Mouse (Mus musculus) ES-E14 (cell line): ENCODE measurements around the gene Kif19a. TPM values are rescaled to one million over a fixed set of nuclear protein-coding genes. Genes with fewer than 3 reads are reported as not detected.

Source experiments
- DNase-seq: peaks from one replicate; pipeline ENCODE4 v3.0.0-alpha.2; 2013; ENCODE audit warnings: low read depth, low spot score
- H3K27ac ChIP-seq: 2 replicates; pipeline ENCODE4 v1.5.1; 2012; ENCODE audit warnings: low read depth, mild to moderate bottlenecking, low read length, moderate library complexity, mixed read lengths; ENCODE audit not compliant: poor library complexity, insufficient read depth, severe bottlenecking
- H3K36me3 ChIP-seq: 2 replicates; pipeline ENCODE4 v1.6.1; 2012; ENCODE audit warnings: mild to moderate bottlenecking, low read length, moderate library complexity, mixed read lengths; ENCODE audit not compliant: control insufficient read depth, poor library complexity, insufficient read depth, severe bottlenecking
- H3K4me1 ChIP-seq, 2 experiments: fragments of 150-350 bp in 1 of 2; sonication (generic) in 1 of 2; 2 replicates each; pipeline ENCODE4 v1.6.1; 2012; ENCODE audit warnings: low read length in 2 of 2, mild to moderate bottlenecking in 1 of 2, mixed read lengths in 1 of 2; ENCODE audit not compliant: control insufficient read depth in 2 of 2, insufficient read depth in 2 of 2, poor library complexity in 1 of 2
- H3K4me3 ChIP-seq, 2 experiments: fragments of 150-350 bp in 1 of 2; sonication (generic) in 1 of 2; 2 replicates each; pipeline ENCODE4 v1.5.1; 2012; ENCODE audit warnings: low read length in 2 of 2, low read depth in 1 of 2, mild to moderate bottlenecking in 1 of 2, mixed read lengths in 1 of 2; ENCODE audit not compliant: insufficient read depth in 1 of 2, poor library complexity in 1 of 2, severe bottlenecking in 1 of 2
- H3K9ac ChIP-seq: 2 replicates; pipeline ENCODE4 v1.6.1; 2012; ENCODE audit warnings: low read depth, mild to moderate bottlenecking, low read length, mixed read lengths; ENCODE audit not compliant: poor library complexity, insufficient read depth, severe bottlenecking
- H3K9me3 ChIP-seq: fragments of 150-350 bp; sonication (generic); 2 replicates; pipeline ENCODE4 v1.6.1; 2012; ENCODE audit warnings: low read depth, mild to moderate bottlenecking, low read length; ENCODE audit not compliant: control insufficient read depth, insufficient read depth
- CHD2 ChIP-seq: IDR thresholded peaks from 2 replicates; pipeline ENCODE4 v1.6.1; 2014; ENCODE audit warnings: mild to moderate bottlenecking, low read depth, low read length, inconsistent platforms
- HCFC1 ChIP-seq: IDR thresholded peaks from 2 replicates; pipeline ENCODE4 v1.6.1; 2012; ENCODE audit warnings: low read length, inconsistent platforms, borderline replicate concordance; ENCODE audit not compliant: insufficient read depth
- MAFK ChIP-seq: IDR thresholded peaks from 2 replicates; pipeline ENCODE4 v1.6.1; 2014; ENCODE audit warnings: mild to moderate bottlenecking, low read depth, low read length, inconsistent platforms; ENCODE audit not compliant: insufficient read depth
- ZC3H11A ChIP-seq: IDR thresholded peaks from 2 replicates; pipeline ENCODE4 v1.6.1; 2012; ENCODE audit warnings: low read depth, mild to moderate bottlenecking, inconsistent platforms, low read length, borderline replicate concordance
- ZNF384 ChIP-seq: IDR thresholded peaks from 2 replicates; pipeline ENCODE4 v1.6.1; 2012; ENCODE audit warnings: low read depth, low read length, inconsistent platforms
- in situ Hi-C, 2 experiments: fragments of 600-800 bp; cut with MboI; formaldehyde crosslinking; loops; one replicate each; pipeline ENCODE4 v1.15.1; 2025; ENCODE audit warnings: low sequenced_read_pairs in 2 of 2, inconsistent platforms in 1 of 2; ENCODE audit not compliant: unreplicated experiment in 2 of 2
- total RNA-seq: library from RNA; depleted of rRNA; stranded (reverse); fragments of 300-350 nt; gene quantifications from 2 replicates; pipeline ENCODE4 v1.2.3, GENCODE M21; 2012

Gene Kif19a
- total RNA-seq, 1 experiment = 1.1 TPM

DNA sequence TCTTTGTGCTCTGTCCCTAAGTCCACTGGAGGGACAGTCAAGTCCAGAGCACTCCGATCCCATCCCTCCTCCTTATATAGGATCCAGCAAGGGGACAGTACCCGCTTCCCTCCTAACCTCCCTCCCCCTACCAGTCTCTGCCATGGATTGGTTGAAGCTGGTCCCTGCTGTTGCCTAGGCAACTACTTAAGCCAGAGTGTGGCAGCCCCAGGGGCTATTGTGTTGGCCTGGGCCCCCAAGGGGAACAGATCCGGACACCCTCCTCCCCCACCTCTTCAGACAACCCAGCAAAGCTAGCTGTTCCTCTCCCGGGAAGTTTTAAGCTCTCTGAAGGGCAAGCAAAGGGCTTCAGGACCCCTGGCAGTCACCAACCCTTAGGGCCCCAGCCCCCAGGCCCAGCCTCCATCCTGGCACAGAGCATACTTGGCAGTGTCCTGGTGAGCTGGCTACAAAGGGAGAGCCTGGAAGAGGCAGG, 30.7 kb downstream of the Kif19a start, which contains the start of gene Btbd17:
Gene Btbd17 (minus strand): TSS at position 98 of the 475 bp plus-strand sequence.
- Histone ChIP-seq H3K9me3 (no peaks in the 10 kb centered on the region), H3K9ac (no peak within 1 kb of the TSS), H3K36me3 (no peaks in the 10 kb centered on the region), H3K4me1 (peaks cover 3 to 21% of the 10 kb centered on the region in 2 experiments; a peak in 2 of 4 replicates), H3K27ac (no peak within 1 kb of the TSS), H3K4me3 (peak within 1 kb of the TSS in 1 of 2 experiments; percentile 11; a peak in 1 of 4 replicates)
- DNase-seq = no peak
- in situ Hi-C loops = no loop called here
- TF ChIP-seq HCFC1 = no peak
- no peak for TF ChIP-seq MAFK
- no peak for TF ChIP-seq ZC3H11A
- TF ChIP-seq ZNF384 = no peak
- TF ChIP-seq CHD2 = no peak

DNA sequence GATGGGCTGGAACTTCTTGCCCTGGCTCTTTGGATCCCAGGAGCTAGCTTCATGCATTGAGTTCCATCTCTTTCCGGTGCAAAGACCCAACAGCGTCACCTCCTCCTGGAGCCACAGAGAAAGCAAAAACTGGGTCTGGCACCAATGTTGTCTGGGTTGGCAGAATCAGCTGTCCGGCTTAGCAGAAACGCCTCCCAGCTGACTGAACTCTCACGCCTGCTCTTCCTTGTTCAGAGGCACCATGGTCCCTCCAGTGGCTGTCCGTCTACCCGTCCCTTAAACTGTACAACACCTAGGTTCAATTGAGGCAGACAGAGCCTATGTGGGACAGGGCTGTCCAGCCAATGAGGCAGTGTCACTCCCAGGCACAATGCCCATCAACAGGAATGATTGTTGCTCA, 32.0 kb downstream of the Kif19a start:
- Histone ChIP-seq H3K9me3 (no peaks in the 10 kb centered on the region), H3K36me3 (no peaks in the 10 kb centered on the region), H3K27ac (no peak overlapping the region), H3K4me1 (peaks cover 3 to 18% of the 10 kb centered on the region in 2 experiments; a peak in 2 of 4 replicates), H3K9ac (no peak overlapping the region), H3K4me3 (no peak overlapping the region)
- in situ Hi-C loops = no loop called here
- no peak for DNase-seq
- no peak for TF ChIP-seq ZNF384
- no peak for TF ChIP-seq HCFC1
- no peak for TF ChIP-seq MAFK
- no peak for TF ChIP-seq CHD2
- no peak for TF ChIP-seq ZC3H11A

DNA sequence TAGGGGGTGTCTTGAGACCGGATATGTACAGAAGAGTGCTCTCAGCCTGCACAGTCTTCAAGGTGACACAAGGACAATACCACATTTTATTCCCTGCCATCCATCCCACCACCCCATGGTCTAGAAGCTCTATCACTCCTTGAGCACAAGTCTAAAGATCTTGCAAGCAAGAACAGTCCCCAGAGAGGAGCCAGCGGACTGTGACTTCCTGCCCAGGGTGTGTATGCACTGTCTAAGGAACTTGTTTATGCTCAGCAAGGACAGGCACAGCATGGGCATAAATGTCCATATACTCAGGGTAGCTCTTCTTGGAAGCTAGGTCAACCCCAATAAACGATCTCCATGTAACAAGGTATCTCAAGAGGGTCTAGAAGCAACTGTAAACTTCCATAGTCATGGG, 32.8 kb downstream of the Kif19a start:
- Histone ChIP-seq H3K27ac (no peak overlapping the region), H3K4me3 (no peak overlapping the region), H3K4me1 (peaks cover 3 to 21% of the 10 kb centered on the region in 2 experiments; a peak in 3 of 4 replicates), H3K9me3 (no peaks in the 10 kb centered on the region), H3K9ac (no peak overlapping the region), H3K36me3 (no peaks in the 10 kb centered on the region)
- DNase-seq = no peak
- TF ChIP-seq CHD2 (no peak), MAFK (no peak), HCFC1 (no peak), ZC3H11A (no peak), ZNF384 (no peak)
- in situ Hi-C loops = no loop called here

DNA sequence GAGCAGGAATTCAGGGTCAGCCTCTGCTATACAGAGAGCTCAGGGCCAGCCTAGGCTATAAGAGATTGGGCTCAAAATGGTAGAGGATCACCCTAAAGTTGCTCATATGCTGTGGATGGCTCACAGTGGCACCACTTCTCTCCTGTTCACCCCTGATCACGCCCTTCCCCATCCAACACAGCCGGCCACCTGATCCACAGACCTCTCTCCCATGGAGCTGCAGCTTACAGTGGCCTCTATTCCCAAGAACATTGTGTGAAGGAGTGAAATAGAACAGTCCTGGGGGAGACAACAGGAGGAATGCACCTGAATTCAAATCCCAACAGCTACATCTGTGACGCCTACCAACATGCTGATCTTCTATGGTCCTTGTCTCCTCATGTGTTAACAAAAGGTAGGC, 33.4 kb downstream of the Kif19a start, which contains the start of gene Gpr142:
Gene Gpr142 (plus strand): TSS at position 301 of the 400 bp plus-strand sequence.
- peaks cover 3 to 22% of the 10 kb centered on the region in 2 experiments; a peak in 3 of 4 replicates for H3K4me1 ChIP-seq
- in situ Hi-C loops = no loop called here
- no peak for TF ChIP-seq MAFK
- TF ChIP-seq ZC3H11A = no peak
- TF ChIP-seq ZNF384 = no peak
- no peak for TF ChIP-seq CHD2
- TF ChIP-seq HCFC1 = no peak

DNA sequence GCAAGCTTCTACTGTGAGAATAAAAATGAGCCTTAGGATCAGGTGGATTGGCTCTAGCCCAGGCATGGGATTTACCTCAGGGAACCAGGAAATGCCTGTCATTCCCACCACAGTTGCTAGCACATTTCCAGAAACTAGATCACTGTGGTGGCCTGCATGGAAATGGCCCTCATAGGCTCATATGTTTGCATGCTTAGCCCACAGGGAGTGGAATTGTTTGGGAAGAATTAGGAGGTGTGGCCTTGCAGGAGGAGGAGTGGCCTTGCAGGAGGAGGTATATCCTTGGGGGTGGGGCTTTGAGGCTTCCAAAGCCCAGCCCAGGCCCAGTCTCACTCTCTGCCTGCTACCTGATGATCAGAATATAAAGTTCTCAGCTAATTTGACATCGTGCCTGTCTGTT, 36.7 kb downstream of the Kif19a start:
- H3K4me3 ChIP-seq = no peak overlapping the region
- in situ Hi-C loops = no loop called here
- H3K4me1 ChIP-seq = peaks cover 3 to 7% of the 10 kb centered on the region in 2 experiments; a peak in 2 of 4 replicates

More for the DNA sequence above, 33.4 kb downstream of the Kif19a start, which contains the start of gene Gpr142:
- Histone ChIP-seq H3K4me3 (no peak within 1 kb of the TSS), H3K9me3 (no peaks in the 10 kb centered on the region), H3K36me3 (no peaks in the 10 kb centered on the region), H3K27ac (no peak within 1 kb of the TSS), H3K9ac (no peak within 1 kb of the TSS)
- DNase-seq = no peak

More for the DNA sequence above, 36.7 kb downstream of the Kif19a start:
- H3K27ac ChIP-seq = no peak overlapping the region
- DNase-seq = no peak
- TF ChIP-seq HCFC1 (no peak), CHD2 (no peak), ZNF384 (no peak), ZC3H11A (no peak), MAFK (no peak)
- no peaks in the 10 kb centered on the region for H3K36me3 ChIP-seq
- no peaks in the 10 kb centered on the region for H3K9me3 ChIP-seq
- H3K9ac ChIP-seq = no peak overlapping the region
